Mouse (Mus musculus): ENCODE measurements around the gene 4930415L06Rik. TPM values are rescaled to one million over a fixed set of nuclear protein-coding genes. Genes with fewer than 3 reads are reported as not detected.

4930415L06Rik gene
- total RNA-seq (2021) = not detected in 2 replicates
- long read RNA-seq, experiment 1 = 0 reads
- long read RNA-seq, experiment 2 = 0 reads

DNA sequence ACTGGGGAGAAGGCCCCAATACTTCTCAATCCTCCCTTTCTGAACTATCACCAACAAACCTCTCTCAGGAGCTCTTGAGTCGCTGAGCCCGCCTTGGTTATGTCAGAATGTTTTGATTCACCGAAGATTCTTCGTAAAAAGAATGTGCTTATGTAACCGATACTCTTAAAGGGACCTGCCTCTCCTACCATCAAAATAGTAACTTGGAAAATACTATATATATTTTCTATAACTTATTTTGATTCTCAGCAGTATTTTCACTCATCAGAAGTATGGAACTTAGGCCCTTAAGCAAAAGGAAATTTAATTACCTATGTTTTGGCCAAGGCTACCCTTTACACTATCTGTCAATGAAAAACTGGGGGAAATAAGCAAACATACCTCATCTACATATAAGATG lies at the start of gene 4930415L06Rik:
TSS of gene 4930415L06Rik (minus strand) at position 101 of the 400 bp plus-strand sequence.
- DNase-seq = no peak

GRCm38 (mm10) chrX:89978621-89979020 lies 46.0 kb upstream of the 4930415L06Rik start:
- no peak for DNase-seq

- no peak for DNase-seq
These were observed 27.8 kb downstream of the 4930415L06Rik start for GRCm38 (mm10) chrX:89904871-89905270.

Other genes with a start within 250 kb of the 4930415L06Rik start
- not detected in 2 replicates for gene 4932429P05Rik, start 180.6 kb downstream of the 4930415L06Rik start, total RNA-seq (2021)